Mouse (Mus musculus) testis, adult 2 months (tissue): ENCODE data around the gene Apaf1. TPM values are rescaled to one million over a fixed set of nuclear protein-coding genes. Genes with fewer than 3 reads are reported as not detected.

Source experiments
- H3K27ac ChIP-seq: fragments of 200-500 bp; 2 replicates; pipeline ENCODE4 v1.5.1; 2012; ENCODE audit warnings: low read depth, low read length; ENCODE audit not compliant: control insufficient read depth, insufficient read depth
- H3K27me3 ChIP-seq: fragments of 200-500 bp; 2 replicates; pipeline ENCODE4 v1.6.1; 2012; ENCODE audit warnings: mild to moderate bottlenecking, low read length, moderate library complexity; ENCODE audit not compliant: control insufficient read depth, insufficient read depth
- H3K36me3 ChIP-seq: fragments of 200-500 bp; 2 replicates; pipeline ENCODE4 v1.6.1; 2012; ENCODE audit warnings: mild to moderate bottlenecking, low read length; ENCODE audit not compliant: control insufficient read depth, insufficient read depth
- H3K4me1 ChIP-seq: fragments of 200-500 bp; 2 replicates; pipeline ENCODE4 v1.6.1; 2012; ENCODE audit warnings: low read length; ENCODE audit not compliant: control insufficient read depth, insufficient read depth
- H3K4me3 ChIP-seq: fragments of 200-500 bp; 2 replicates; pipeline ENCODE4 v1.5.1; 2012; ENCODE audit warnings: low read depth, mild to moderate bottlenecking, low read length, moderate library complexity, mixed read lengths; ENCODE audit not compliant: control insufficient read depth
- CTCF ChIP-seq: fragments of 200-500 bp; IDR thresholded peaks from 2 replicates; pipeline ENCODE4 v1.5.1; 2012; ENCODE audit warnings: low read depth, mild to moderate bottlenecking, inconsistent platforms, low read length, moderate library complexity; ENCODE audit not compliant: control insufficient read depth, insufficient read depth, insufficient replicate concordance
- POLR2A ChIP-seq: fragments of 200-500 bp; IDR thresholded peaks from 2 replicates; pipeline ENCODE4 v1.6.1; 2012; ENCODE audit warnings: low read depth, mild to moderate bottlenecking, inconsistent platforms, low read length, moderate library complexity; ENCODE audit not compliant: control insufficient read depth
- polyA plus RNA-seq: library from polyadenylated mRNA; depleted of rRNA; stranded (reverse); fragments of >200 nt; gene quantifications from 2 replicates; pipeline ENCODE4 v1.2.3, GENCODE M21; 2012

The Apaf1 gene
- polyA plus RNA-seq, 1 experiment: 1.7 TPM

GRCm38 (mm10) chr10:90970560-90970959, 112.0 kb downstream of the Apaf1 start:
- H3K4me1 ChIP-seq: peaks cover 10% of the 10 kb centered on the region
- no peak overlapping the region for H3K4me3 ChIP-seq
- H3K27me3 ChIP-seq: no peaks in the 10 kb centered on the region; the same call in 1 of the 2 replicates
- no peak overlapping the region for H3K27ac ChIP-seq
- TF ChIP-seq POLR2A: no peak
- no peak for TF ChIP-seq CTCF
- H3K36me3 ChIP-seq: no peaks in the 10 kb centered on the region

- TF ChIP-seq POLR2A (no peak), CTCF (no peak)
- Histone ChIP-seq H3K36me3 (no peaks in the 10 kb centered on the region), H3K27ac (no peak overlapping the region), H3K27me3 (no peaks in the 10 kb centered on the region; the same call in 1 of the 2 replicates), H3K4me3 (peak overlapping the region; percentile 88), H3K4me1 (peaks cover 10% of the 10 kb centered on the region)
Observed at GRCm38 (mm10) chr10:90969355-90970174, 113.0 kb downstream of the Apaf1 start.

GRCm38 (mm10) chr10:90968247-90968646, 114.3 kb downstream of the Apaf1 start:
- H3K36me3 ChIP-seq: no peaks in the 10 kb centered on the region
- TF ChIP-seq POLR2A (no peak), CTCF (no peak)
- H3K4me1 ChIP-seq: peaks cover 10% of the 10 kb centered on the region
- no peaks in the 10 kb centered on the region; the same call in 1 of the 2 replicates for H3K27me3 ChIP-seq
- H3K4me3 ChIP-seq: no peak overlapping the region
- no peak overlapping the region for H3K27ac ChIP-seq

GRCm38 (mm10) chr10:90966821-90967220, 115.7 kb downstream of the Apaf1 start:
- Histone ChIP-seq H3K27ac (no peak overlapping the region), H3K4me3 (no peak overlapping the region), H3K27me3 (no peaks in the 10 kb centered on the region; the same call in 1 of the 2 replicates), H3K4me1 (peaks cover 10% of the 10 kb centered on the region), H3K36me3 (no peaks in the 10 kb centered on the region)
- TF ChIP-seq CTCF (no peak), POLR2A (no peak)

GRCm38 (mm10) chr10:90965671-90966315, 116.8 kb downstream of the Apaf1 start:
- H3K4me3 ChIP-seq: no peak overlapping the region
- TF ChIP-seq CTCF: no peak
- TF ChIP-seq POLR2A: no peak
- no peaks in the 10 kb centered on the region for H3K36me3 ChIP-seq
- no peaks in the 10 kb centered on the region; the same call in 1 of the 2 replicates for H3K27me3 ChIP-seq
- H3K4me1 ChIP-seq: peaks cover 10% of the 10 kb centered on the region
- H3K27ac ChIP-seq: no peak overlapping the region

GRCm38 (mm10) chr10:90964511-90964910, 118.1 kb downstream of the Apaf1 start:
- Histone ChIP-seq H3K27me3 (no peaks in the 10 kb centered on the region; the same call in 1 of the 2 replicates), H3K27ac (no peak overlapping the region), H3K36me3 (no peaks in the 10 kb centered on the region), H3K4me3 (no peak overlapping the region), H3K4me1 (peaks cover 4% of the 10 kb centered on the region)
- no peak for TF ChIP-seq POLR2A
- TF ChIP-seq CTCF: no peak

- H3K27ac ChIP-seq: no peak overlapping the region
- no peaks in the 10 kb centered on the region; the same call in 1 of the 2 replicates for H3K4me1 ChIP-seq
- H3K36me3 ChIP-seq: no peaks in the 10 kb centered on the region
- no peaks in the 10 kb centered on the region for H3K27me3 ChIP-seq
- H3K4me3 ChIP-seq: no peak overlapping the region
- no peak for TF ChIP-seq CTCF
- TF ChIP-seq POLR2A: no peak
Observed at GRCm38 (mm10) chr10:90960374-90960773, 122.2 kb downstream of the Apaf1 start.
